Mouse (Mus musculus) bone marrow, adult 2 months (tissue): ENCODE measurements around the gene Narf. TPM values are rescaled to one million over a fixed set of nuclear protein-coding genes. Genes with fewer than 3 reads are reported as not detected.

ENCODE experiments used
- H3K27ac ChIP-seq: fragments of 200-500 bp; 2 replicates; pipeline ENCODE4 v1.5.1; 2012; ENCODE audit warnings: low read depth, mild to moderate bottlenecking, control low read depth, inconsistent platforms, low read length; ENCODE audit not compliant: control insufficient read depth, poor library complexity, insufficient read depth
- H3K4me1 ChIP-seq: fragments of 200-500 bp; 2 replicates; pipeline ENCODE4 v1.6.1; 2011; ENCODE audit warnings: low read length; ENCODE audit not compliant: control insufficient read depth, insufficient read depth
- H3K4me3 ChIP-seq: fragments of 200-500 bp; replicated peaks from 2 replicates; pipeline ENCODE3; 2011; ENCODE audit warnings: mild to moderate bottlenecking, low read depth, low read length, control low read depth; ENCODE audit not compliant: control insufficient read depth
- CTCF ChIP-seq: fragments of 200-500 bp; IDR thresholded peaks from 2 replicates; pipeline ENCODE4 v1.5.1; 2011; ENCODE audit warnings: low read length, control low read depth; ENCODE audit not compliant: control insufficient read depth, insufficient read depth
- POLR2A ChIP-seq: fragments of 200-500 bp; IDR thresholded peaks from 2 replicates; pipeline ENCODE4 v1.6.1; 2011; ENCODE audit warnings: low read depth, mild to moderate bottlenecking, control low read depth, low read length, borderline replicate concordance; ENCODE audit not compliant: control insufficient read depth
- WGBS: fragments of 180-500 bp; shearing (Covaris S2); methylation state at CpG from one replicate; pipeline ENCODE4 v1.1.7; 2018; 5-methylcytosine and 5-hydroxymethylcytosine counted together
- polyA plus RNA-seq: library from polyadenylated mRNA; stranded (reverse); fragments of >200 nt; gene quantifications from 2 replicates; pipeline ENCODE4 v1.2.4, GENCODE M21; 2011; ENCODE audit warnings: low replicate concordance; ENCODE audit not compliant: missing spikeins, insufficient read depth, insufficient read length

Gene Narf
- polyA plus RNA-seq, 1 experiment = 30.0 TPM

DNA sequence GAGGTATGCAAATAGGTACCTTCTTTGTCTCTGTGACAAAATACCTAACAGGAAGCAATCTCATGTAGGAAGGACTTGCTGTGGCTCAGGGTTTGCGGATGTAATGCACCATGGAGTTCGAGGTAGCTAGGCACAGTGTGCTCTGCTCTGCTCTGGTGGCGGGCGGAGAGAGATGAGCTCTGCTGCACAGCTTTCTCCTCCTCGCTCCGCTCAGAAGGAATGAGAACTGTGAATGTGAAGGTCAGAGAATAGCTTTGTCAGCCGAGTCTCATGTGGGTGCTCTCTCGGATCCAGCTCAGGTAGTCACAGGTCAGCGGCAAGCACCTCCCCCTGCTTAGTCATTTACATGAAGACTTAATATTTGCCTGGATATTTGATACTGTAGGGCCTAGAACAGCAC lies 63.2 kb downstream of the Narf start:
- no peak for TF ChIP-seq POLR2A
- no peak for TF ChIP-seq CTCF
- no peak overlapping the region for H3K4me3 ChIP-seq
- H3K27ac ChIP-seq = no peak overlapping the region
- WGBS = 90% methylated on average over 9 of the region's 9 CpGs
- H3K4me1 ChIP-seq = no peaks in the 10 kb centered on the region

DNA sequence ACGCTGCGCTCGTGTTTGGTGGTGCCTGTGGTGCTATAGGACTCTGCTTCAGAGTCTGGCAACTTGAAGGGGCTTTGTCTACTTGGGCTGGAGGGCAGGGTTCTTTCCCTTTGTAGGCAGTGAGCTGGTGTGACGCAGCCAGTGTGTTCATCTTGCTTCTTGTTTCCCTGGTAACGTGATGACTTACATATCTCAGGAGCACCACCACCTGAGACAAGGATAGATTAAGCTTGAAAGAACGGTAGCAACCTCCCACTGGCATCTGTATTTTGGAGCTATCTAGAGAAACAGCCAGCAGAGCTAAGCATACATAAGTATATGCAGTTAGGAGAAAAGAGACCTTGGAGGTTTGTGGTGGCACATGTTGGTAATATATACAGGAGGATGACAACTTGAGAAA lies 68.3 kb downstream of the Narf start:
- TF ChIP-seq CTCF = no peak
- TF ChIP-seq POLR2A = no peak
- H3K4me1 ChIP-seq = no peaks in the 10 kb centered on the region
- no peak overlapping the region for H3K27ac ChIP-seq
- 85% methylated on average over 6 of the region's 6 CpGs for WGBS
- no peak overlapping the region for H3K4me3 ChIP-seq

Other genes starting within 250 kb of the Narf start
- 35.6 and 58.3 TPM in 2 replicates for gene Csnk1d, start 245.9 kb upstream of the Narf start, polyA plus RNA-seq
- gene Cd7, start 197.8 kb upstream of the Narf start, polyA plus RNA-seq = 1.7 and 3.6 TPM in 2 replicates
- gene Sectm1b, start 173.7 kb upstream of the Narf start, polyA plus RNA-seq = not detected in 2 replicates
- gene Sectm1a, start 156.0 kb upstream of the Narf start, polyA plus RNA-seq = not detected in 2 replicates
- gene Tex19.2, start 118.6 kb upstream of the Narf start, polyA plus RNA-seq = not detected in 2 replicates
- gene Tex19.1, start 91.1 kb upstream of the Narf start, polyA plus RNA-seq = 6.6 TPM in 1 of 2 replicates, not detected in the other
- not detected in 2 replicates for gene Uts2r, start 77.0 kb upstream of the Narf start, polyA plus RNA-seq
- gene Hexdc, start 32.8 kb upstream of the Narf start, polyA plus RNA-seq = 5.0 and 11.8 TPM in 2 replicates
- 5.5 and 7.4 TPM in 2 replicates for gene Ogfod3, start 32.5 kb upstream of the Narf start, polyA plus RNA-seq
- gene Cybc1, start 7.9 kb upstream of the Narf start, polyA plus RNA-seq = 27.8 and 54.0 TPM in 2 replicates
- 11.7 and 24.6 TPM in 2 replicates for gene Foxk2, start 22.7 kb downstream of the Narf start, polyA plus RNA-seq
- gene Wdr45b, start 117.2 kb downstream of the Narf start, polyA plus RNA-seq = 12.5 and 24.0 TPM in 2 replicates
- not detected in 2 replicates for gene Rab40b, start 151.0 kb downstream of the Narf start, polyA plus RNA-seq
- 29.3 and 53.1 TPM in 2 replicates for gene Fn3krp, start 184.1 kb downstream of the Narf start, polyA plus RNA-seq
- gene Fn3k, start 197.7 kb downstream of the Narf start, polyA plus RNA-seq = 66.5 and 69.0 TPM in 2 replicates
- 25.2 and 28.4 TPM in 2 replicates for gene Tbcd, start 214.7 kb downstream of the Narf start, polyA plus RNA-seq